Mouse (Mus musculus) ES-Bruce4 (cell line): ENCODE measurements at regions not wholly inside any gene's neighbourhood (a gene's known extent, or its start where the extent isn't known, plus 50 kb on each side); places are given as distances from the start of the nearest gene placed in this dataset.

ENCODE experiments used
- H3K27ac ChIP-seq: 2 replicates; pipeline ENCODE4 v1.5.1; 2012; ENCODE audit warnings: low read length, inconsistent platforms; ENCODE audit not compliant: insufficient read depth
- H3K27me3 ChIP-seq: 2 replicates; pipeline ENCODE4 v1.6.1; 2012; ENCODE audit warnings: mild to moderate bottlenecking, low read length, inconsistent platforms; ENCODE audit not compliant: control insufficient read depth, poor library complexity, insufficient read depth, severe bottlenecking
- H3K36me3 ChIP-seq: 2 replicates; pipeline ENCODE4 v1.6.1; 2012; ENCODE audit warnings: inconsistent platforms, mild to moderate bottlenecking, low read length, moderate library complexity; ENCODE audit not compliant: control insufficient read depth, poor library complexity, insufficient read depth, severe bottlenecking
- H3K4me1 ChIP-seq: one replicate; pipeline ENCODE4 v1.8.1; 2011; ENCODE audit warnings: low read length; ENCODE audit not compliant: control insufficient read depth, insufficient read depth
- H3K4me3 ChIP-seq: 2 replicates; pipeline ENCODE4 v1.5.1; 2011; ENCODE audit warnings: low read depth, mild to moderate bottlenecking, low read length
- H3K9ac ChIP-seq: 2 replicates; pipeline ENCODE4 v1.6.1; 2012; ENCODE audit warnings: low read depth, mild to moderate bottlenecking, inconsistent platforms; ENCODE audit not compliant: poor library complexity, severe bottlenecking
- H3K9me3 ChIP-seq: replicated peaks from 2 replicates; pipeline ENCODE4 v1.6.1; 2012; ENCODE audit warnings: mild to moderate bottlenecking, low read length, inconsistent platforms; ENCODE audit not compliant: control insufficient read depth, poor library complexity, insufficient read depth, severe bottlenecking
- CTCF ChIP-seq: IDR thresholded peaks from one replicate; pipeline ENCODE4 v1.8.1; 2011; ENCODE audit warnings: low read depth, low read length
- EP300 ChIP-seq: IDR thresholded peaks from 2 replicates; pipeline ENCODE4 v1.6.1; 2011; ENCODE audit warnings: low read depth, low read length; ENCODE audit not compliant: insufficient read depth
- POLR2A ChIP-seq: IDR thresholded peaks from one replicate; pipeline ENCODE4 v1.8.1; 2011; ENCODE audit warnings: low read length; ENCODE audit not compliant: insufficient read depth

DNA sequence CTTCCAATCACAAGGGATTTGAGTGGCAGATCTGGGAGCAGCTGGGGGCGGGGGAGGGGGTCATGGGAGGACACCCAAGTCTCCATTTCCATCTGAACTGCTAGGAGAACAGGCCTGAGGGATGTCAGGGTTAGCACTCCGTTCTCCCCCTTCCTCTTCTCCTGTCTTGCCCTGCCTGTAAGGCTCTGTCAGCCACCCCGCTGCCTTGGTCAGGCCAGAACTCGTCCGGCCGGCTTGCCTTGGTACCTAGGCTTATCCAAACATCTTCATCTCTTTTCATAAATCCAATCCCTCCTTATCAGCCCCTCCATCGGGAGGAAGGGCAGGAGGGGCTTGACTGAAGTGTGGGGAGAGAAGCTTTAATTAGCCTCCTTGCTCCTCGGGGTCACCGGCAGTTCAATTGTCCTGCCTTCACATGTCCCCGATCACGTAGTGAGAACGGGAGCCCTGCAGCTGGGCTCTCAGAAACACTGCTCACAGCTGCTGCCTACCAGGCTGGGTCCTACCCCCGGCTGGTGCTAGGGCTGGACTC lies 208.0 kb downstream of the Sox9 start:
- TF ChIP-seq CTCF (no peak), POLR2A (no peak), EP300 (no peak)
- Histone ChIP-seq H3K4me3 (no peak overlapping the region), H3K9me3 (no peaks in the 10 kb centered on the region), H3K36me3 (no peaks in the 10 kb centered on the region), H3K27ac (no peak overlapping the region), H3K4me1 (no peaks in the 10 kb centered on the region), H3K27me3 (no peaks in the 10 kb centered on the region), H3K9ac (no peak overlapping the region)

GRCm38 (mm10) chr11:112990751-112991150 lies 208.7 kb downstream of the Sox9 start:
- H3K9me3 ChIP-seq, result no peaks in the 10 kb centered on the region
- TF ChIP-seq POLR2A, result no peak
- no peak for TF ChIP-seq EP300
- TF ChIP-seq CTCF, result no peak
- no peaks in the 10 kb centered on the region for H3K4me1 ChIP-seq
- no peaks in the 10 kb centered on the region for H3K36me3 ChIP-seq
- no peak overlapping the region for H3K9ac ChIP-seq
- no peak overlapping the region for H3K27ac ChIP-seq
- H3K4me3 ChIP-seq, result no peak overlapping the region
- no peaks in the 10 kb centered on the region for H3K27me3 ChIP-seq

DNA sequence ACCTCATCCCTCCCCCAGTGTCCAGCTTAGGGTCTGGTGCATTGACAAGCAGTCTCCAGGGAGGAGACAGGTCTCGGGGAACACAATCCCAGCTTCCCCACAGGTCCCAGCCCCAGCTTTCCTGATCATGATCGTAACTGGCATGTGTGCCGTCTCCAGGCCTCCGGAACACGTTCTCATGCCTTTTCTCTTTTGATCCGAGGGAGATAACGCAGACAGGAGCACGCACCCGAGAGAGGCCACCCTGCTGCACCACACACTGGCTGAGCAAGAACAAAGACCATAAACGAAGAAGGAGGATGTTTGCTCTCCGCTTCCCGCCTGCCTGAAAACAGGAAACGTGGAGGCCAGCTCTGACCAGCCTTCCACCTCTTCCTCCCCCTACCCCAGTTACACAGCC lies 209.8 kb downstream of the Sox9 start:
- no peak overlapping the region for H3K9ac ChIP-seq
- no peaks in the 10 kb centered on the region for H3K9me3 ChIP-seq
- no peak for TF ChIP-seq EP300
- no peak for TF ChIP-seq CTCF
- no peak for TF ChIP-seq POLR2A
- H3K4me1 ChIP-seq, result peaks cover 1% of the 10 kb centered on the region
- H3K4me3 ChIP-seq, result no peak overlapping the region
- H3K27me3 ChIP-seq, result no peaks in the 10 kb centered on the region
- H3K36me3 ChIP-seq, result no peaks in the 10 kb centered on the region
- H3K27ac ChIP-seq, result no peak overlapping the region

DNA sequence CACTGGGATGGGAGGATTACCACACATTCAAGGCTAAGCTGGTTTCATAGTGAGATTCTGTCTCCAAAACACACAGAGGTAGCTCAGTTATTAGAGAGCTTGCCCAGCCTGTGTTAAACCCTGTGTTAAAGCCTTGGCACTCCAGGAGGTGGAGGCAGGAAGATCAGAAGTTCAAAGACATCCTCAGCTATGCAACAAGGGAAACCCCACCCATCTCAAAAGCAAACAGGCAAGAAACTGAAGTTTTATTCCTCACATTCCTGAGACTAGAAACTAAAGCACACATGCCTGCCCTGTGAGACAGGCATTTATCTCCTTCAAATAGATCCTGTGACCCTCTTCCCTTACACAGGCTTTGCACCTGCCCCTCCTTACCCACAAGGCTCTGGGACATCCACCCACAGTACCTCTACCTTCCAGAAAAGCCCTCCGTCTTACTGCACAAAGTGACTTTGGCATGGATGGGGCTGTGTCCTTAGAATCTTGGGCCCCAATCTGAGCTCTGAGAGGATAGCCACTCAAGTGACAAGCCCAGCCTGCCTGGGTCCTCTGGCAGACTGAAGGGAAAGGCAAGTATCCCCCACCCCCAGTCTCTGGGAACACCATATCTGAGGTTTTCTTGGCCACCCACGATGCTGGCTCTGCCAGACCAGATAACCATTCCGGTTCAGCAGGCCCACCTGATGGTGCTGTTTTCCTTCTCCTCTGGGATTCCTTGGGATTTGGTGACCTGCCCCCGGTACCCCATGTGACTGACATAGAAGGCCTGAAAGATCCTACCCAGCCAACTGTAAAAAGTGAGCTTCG lies 217.0 kb downstream of the Sox9 start:
- Histone ChIP-seq H3K9ac (no peak overlapping the region), H3K36me3 (no peaks in the 10 kb centered on the region), H3K4me3 (no peak overlapping the region), H3K4me1 (peaks cover 1% of the 10 kb centered on the region), H3K27ac (no peak overlapping the region), H3K9me3 (no peaks in the 10 kb centered on the region), H3K27me3 (no peaks in the 10 kb centered on the region)
- TF ChIP-seq POLR2A, result no peak
- TF ChIP-seq EP300, result no peak
- TF ChIP-seq CTCF, result no peak

DNA sequence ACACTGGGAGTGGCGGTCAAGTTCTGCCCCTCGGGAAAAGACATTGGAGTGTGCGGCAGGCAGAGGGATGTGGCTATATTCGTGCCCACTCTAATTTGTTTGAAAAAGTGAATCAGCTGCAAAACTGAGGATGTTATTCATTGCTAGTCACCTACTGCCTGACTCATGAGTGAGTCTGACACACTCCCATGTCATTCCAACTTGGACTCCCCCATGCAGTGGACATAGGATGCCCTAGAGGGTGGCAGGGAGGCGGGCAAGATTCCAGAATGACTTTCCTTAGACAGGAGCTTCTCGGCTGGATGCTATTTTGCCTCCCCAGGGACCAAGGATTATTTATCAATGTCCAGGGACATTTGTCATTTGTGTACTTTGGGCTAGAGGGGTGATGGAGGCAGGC lies 219.0 kb downstream of the Sox9 start:
- Histone ChIP-seq H3K36me3 (no peaks in the 10 kb centered on the region), H3K4me1 (peaks cover 1% of the 10 kb centered on the region), H3K27ac (no peak overlapping the region), H3K9ac (no peak overlapping the region), H3K4me3 (no peak overlapping the region), H3K27me3 (no peaks in the 10 kb centered on the region), H3K9me3 (no peaks in the 10 kb centered on the region)
- TF ChIP-seq CTCF, result no peak
- TF ChIP-seq POLR2A, result no peak
- no peak for TF ChIP-seq EP300

DNA sequence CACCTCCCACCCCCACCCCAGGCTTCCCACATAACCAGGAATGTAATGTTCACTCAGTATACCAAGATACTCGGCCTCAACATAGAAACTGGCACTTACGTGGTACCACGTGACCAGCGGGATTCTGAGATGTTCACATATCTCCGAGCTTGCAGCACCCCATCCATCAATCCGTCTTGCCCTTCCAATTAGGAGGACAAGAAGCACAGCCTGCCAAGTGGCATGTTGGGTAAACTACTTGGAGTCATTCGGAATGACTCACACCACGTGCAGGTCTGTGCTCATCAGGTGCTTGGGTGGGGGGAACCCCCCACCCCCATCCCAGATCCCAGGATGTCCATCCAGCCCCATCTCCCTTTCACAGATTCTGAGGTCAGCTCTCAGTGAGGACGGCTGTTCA lies 223.9 kb downstream of the Sox9 start:
- Histone ChIP-seq H3K4me3 (no peak overlapping the region), H3K27me3 (no peaks in the 10 kb centered on the region), H3K36me3 (no peaks in the 10 kb centered on the region), H3K4me1 (no peaks in the 10 kb centered on the region), H3K9ac (no peak overlapping the region), H3K27ac (no peak overlapping the region), H3K9me3 (no peaks in the 10 kb centered on the region)
- no peak for TF ChIP-seq POLR2A
- no peak for TF ChIP-seq CTCF
- TF ChIP-seq EP300, result no peak
